Mouse (Mus musculus) ovary, postnatal 10 days (tissue): ENCODE measurements around the gene Shisal2a.

Experiments used
- DNase-seq: peaks from one replicate; pipeline ENCODE4 v3.0.0; 2022; ENCODE audit warnings: low spot score

Gene Shisal2a

GRCm38 (mm10) chr4:108383183-108383714, at the start of gene Shisal2a:
Gene Shisal2a, minus strand, starts transcription at chr4:108383349.
- no peak for DNase-seq

GRCm38 (mm10) chr4:108431561-108431936, 48.4 kb upstream of the Shisal2a start:
- no peak for DNase-seq

- DNase-seq, result no peak
These were observed 47.8 kb upstream of the Shisal2a start for GRCm38 (mm10) chr4:108430656-108431560.

GRCm38 (mm10) chr4:108428341-108428721, 45.2 kb upstream of the Shisal2a start:
- no peak for DNase-seq

GRCm38 (mm10) chr4:108427719-108428340, 44.7 kb upstream of the Shisal2a start:
- DNase-seq, result no peak

GRCm38 (mm10) chr4:108424587-108424986, 41.4 kb upstream of the Shisal2a start:
- no peak for DNase-seq

- no peak for DNase-seq
These were observed 24.5 kb upstream of the Shisal2a start for GRCm38 (mm10) chr4:108407621-108408020.

- no peak for DNase-seq
These were observed 23.8 kb upstream of the Shisal2a start, which contains the start of gene Gpx7 for GRCm38 (mm10) chr4:108406861-108407401. Gene Gpx7, minus strand, starts transcription at chr4:108406961.

- peak; percentile 55 for DNase-seq
These were observed 23.1 kb upstream of the Shisal2a start for GRCm38 (mm10) chr4:108406138-108406860.

- no peak for DNase-seq
These were observed 22.6 kb upstream of the Shisal2a start for GRCm38 (mm10) chr4:108405766-108406137.

- no peak for DNase-seq
These were observed 20.9 kb upstream of the Shisal2a start for GRCm38 (mm10) chr4:108403861-108404635.

GRCm38 (mm10) chr4:108400395-108400794, 17.2 kb upstream of the Shisal2a start:
- DNase-seq, result no peak

- DNase-seq, result no peak
These were observed 11.1 kb upstream of the Shisal2a start for GRCm38 (mm10) chr4:108394236-108394635.

- no peak for DNase-seq
These were observed 9.4 kb upstream of the Shisal2a start for GRCm38 (mm10) chr4:108392558-108392957.

- DNase-seq, result no peak
These were observed 8.0 kb upstream of the Shisal2a start for GRCm38 (mm10) chr4:108391124-108391523.

- no peak for DNase-seq
These were observed 5.6 kb upstream of the Shisal2a start for GRCm38 (mm10) chr4:108388741-108389140.

GRCm38 (mm10) chr4:108387681-108388253, 4.6 kb upstream of the Shisal2a start:
- peak; percentile 45 for DNase-seq

- DNase-seq, result no peak
These were observed 4.0 kb upstream of the Shisal2a start for GRCm38 (mm10) chr4:108387106-108387505.

GRCm38 (mm10) chr4:108386087-108386486, 2.9 kb upstream of the Shisal2a start:
- DNase-seq, result no peak

GRCm38 (mm10) chr4:108380146-108380545, 3.0 kb downstream of the Shisal2a start:
- DNase-seq, result no peak

GRCm38 (mm10) chr4:108379476-108379875, 3.7 kb downstream of the Shisal2a start:
- DNase-seq, result no peak
